Comparison of ENCODE assay signal across 14 mouse cellular contexts in genomic region chr11:5041144-5041780, GRCm38 (mm10). TPM values are rescaled to one million over a fixed set of nuclear protein-coding genes. Genes with fewer than 3 reads are reported as not detected.
DNase-seq lines count a peak whose midpoint lies in the region; ATAC-seq and TF ChIP-seq lines count a peak whose summit lies in the region.
"Had no signal": no experiment of that assay in that cellular context is flagged by ENCODE, and none has a peak within 500 bp of the region (broad histone marks: within the 10 kb centered on the region; RNA-seq: fewer than 3 reads in every experiment).

No protein-coding gene starts in this region.

- no peak overlapping the region for H3K9ac ChIP-seq in intestine, embryonic 16.5 days (ENCODE audit: low read depth, low read length)
- H3K9ac ChIP-seq: liver, embryonic 15.5 days; midbrain, embryonic 12.5 days had no signal

- TF ChIP-seq CTCF in olfactory bulb, adult 2 months (IDR thresholded peaks at IDR 0.05; ENCODE audit: insufficient read depth, low read depth, low read length) = no peak

- H3K36me3 ChIP-seq in intestine, embryonic 16.5 days (ENCODE audit: control insufficient read depth, insufficient read depth, low read length) = peaks cover 12% of the 10 kb centered on the region; the same call in 1 of the 2 replicates

- no peak overlapping the region for H3K4me3 ChIP-seq in olfactory bulb, adult 2 months (ENCODE audit: insufficient read depth, low read depth, low read length)
- no peak overlapping the region for H3K4me3 ChIP-seq in intestine, embryonic 16.5 days (ENCODE audit: low read length)
- H3K4me3 ChIP-seq: liver, embryonic 15.5 days; midbrain, embryonic 12.5 days had no signal

- H3K9me3 ChIP-seq in intestine, embryonic 16.5 days (ENCODE audit: control insufficient read depth, low read length) = no peaks in the 10 kb centered on the region
- H3K9me3 ChIP-seq: liver, embryonic 15.5 days; midbrain, embryonic 12.5 days had no signal

- peak overlapping the region; percentile 48 for H3K27ac ChIP-seq in olfactory bulb, adult 2 months (ENCODE audit: insufficient read depth, low read depth, low read length)
- H3K27ac ChIP-seq in intestine, embryonic 16.5 days (ENCODE audit: low read length) = no peak overlapping the region
- H3K27ac ChIP-seq: liver, embryonic 15.5 days; midbrain, embryonic 12.5 days; stomach, postnatal 0 days had no signal

- no peak for TF ChIP-seq POLR2A in olfactory bulb, adult 2 months (IDR thresholded peaks at IDR 0.05; ENCODE audit: insufficient read depth, low read depth, low read length)

- 54% methylated on average over 18 of the region's 18 CpGs for WGBS in olfactory bulb, adult 2 months
- 66% methylated on average over 18 of the region's 18 CpGs for WGBS in intestine, embryonic 16.5 days

- no peak overlapping the region for H3K4me2 ChIP-seq in intestine, embryonic 16.5 days (ENCODE audit: low read depth, low read length)
- H3K4me2 ChIP-seq: liver, embryonic 15.5 days; midbrain, embryonic 12.5 days had no signal

- H3K27me3 ChIP-seq in intestine, embryonic 16.5 days (replicated peaks; ENCODE audit: control insufficient read depth, insufficient read depth, low read length) = no peaks in the 10 kb centered on the region
- H3K27me3 ChIP-seq: liver, embryonic 15.5 days; midbrain, embryonic 12.5 days had no signal

- DNase-seq in frontal cortex, postnatal 25 days (ENCODE audit: low spot score in 2 of 2) = no peak
- DNase-seq in brain, adult 2 months (ENCODE audit: low read depth, low spot score) = peak; percentile 86
- peak; percentile 60 to 64 for DNase-seq in layer of hippocampus, postnatal 14 days (ENCODE audit: low spot score in 2 of 2)
- DNase-seq in lung, postnatal 36 days = no peak
- no peak for DNase-seq in kidney, adult 8-10 months
- DNase-seq: adrenal gland, postnatal 25 days; heart, postnatal 4 days; kidney, postnatal 4 days had no signal

- peak; percentile 42 for ATAC-seq in frontal cortex, adult (ENCODE audit: low TSS enrichment)
- no peak for ATAC-seq in intestine, embryonic 16.5 days

- H3K4me1 ChIP-seq in olfactory bulb, adult 2 months (ENCODE audit: control insufficient read depth, insufficient read depth, low read length) = peaks cover 26% of the 10 kb centered on the region
- H3K4me1 ChIP-seq in intestine, embryonic 16.5 days (ENCODE audit: control insufficient read depth, insufficient read depth, low read length) = no peaks in the 10 kb centered on the region
- H3K4me1 ChIP-seq: liver, embryonic 15.5 days; midbrain, embryonic 12.5 days had no signal

RNA-seq across cellular contexts. Expression of gene Rasl10a, which starts 16.7 kb away (rescaled TPM):
- total RNA-seq in layer of hippocampus, postnatal 14 days (2021) = 10 to 100 TPM; 45.5 to 53.6 TPM
- not detected in 2 replicates for polyA plus RNA-seq in olfactory bulb, adult 2 months (2012; ENCODE audit: insufficient read depth, insufficient read length, low replicate concordance, missing spikeins)
- 0.69 and 0.71 TPM in 2 replicates for polyA plus RNA-seq in intestine, embryonic 16.5 days (2015; fragmentation: Nextera tagmentation; extraction: Ambion mirVana)

RNA-seq across cellular contexts. Expression of gene Gas2l1, which starts 23.9 kb away (rescaled TPM):
- total RNA-seq in layer of hippocampus, postnatal 14 days (2021) = 10 to 100 TPM; 70.7 to 71.0 TPM
- not detected in 2 replicates for polyA plus RNA-seq in olfactory bulb, adult 2 months (2012; ENCODE audit: insufficient read depth, insufficient read length, low replicate concordance, missing spikeins)
- polyA plus RNA-seq in intestine, embryonic 16.5 days (2015; fragmentation: Nextera tagmentation; extraction: Ambion mirVana) = 17.5 and 21.0 TPM in 2 replicates

RNA-seq across cellular contexts. Expression of gene Ap1b1, which starts 54.6 kb away (rescaled TPM):
- total RNA-seq in layer of hippocampus, postnatal 14 days (2021) = 100 to 1,000 TPM; 140 to 141 TPM
- polyA plus RNA-seq in olfactory bulb, adult 2 months (2012; ENCODE audit: insufficient read depth, insufficient read length, low replicate concordance, missing spikeins) = 603 TPM in 1 of 2 replicates, not detected in the other
- 81.2 and 85.4 TPM in 2 replicates for polyA plus RNA-seq in intestine, embryonic 16.5 days (2015; fragmentation: Nextera tagmentation; extraction: Ambion mirVana)

RNA-seq across cellular contexts. Expression of gene Rhbdd3, which starts 57.5 kb away (rescaled TPM):
- total RNA-seq in layer of hippocampus, postnatal 14 days (2021) = 10 to 100 TPM; 21.9 to 28.1 TPM
- polyA plus RNA-seq in olfactory bulb, adult 2 months (2012; ENCODE audit: insufficient read depth, insufficient read length, low replicate concordance, missing spikeins) = not detected in 2 replicates
- polyA plus RNA-seq in intestine, embryonic 16.5 days (2015; fragmentation: Nextera tagmentation; extraction: Ambion mirVana) = 27.8 and 32.5 TPM in 2 replicates

RNA-seq across cellular contexts. Expression of gene Ewsr1, which starts 57.8 kb away (rescaled TPM):
- total RNA-seq in layer of hippocampus, postnatal 14 days (2021) = 100 to 1,000 TPM; 289 to 305 TPM
- 1,053 and 1,293 TPM in 2 replicates for polyA plus RNA-seq in olfactory bulb, adult 2 months (2012; ENCODE audit: insufficient read depth, insufficient read length, low replicate concordance, missing spikeins)
- 499 and 529 TPM in 2 replicates for polyA plus RNA-seq in intestine, embryonic 16.5 days (2015; fragmentation: Nextera tagmentation; extraction: Ambion mirVana)

Comparison
In these comparisons a context has a peak if more than half of its experiments do, and no peak if none do; other contexts are left out.
1. DNase-seq: peak in brain, adult 2 months (single experiment) and layer of hippocampus, postnatal 14 days (2 of 2); none in frontal cortex, postnatal 25 days (0 of 2), lung, postnatal 36 days (single experiment) and kidney, adult 8-10 months (0 of 2).